Mouse (Mus musculus) cerebellum, postnatal 36 days (tissue): ENCODE measurements at regions not wholly inside any gene's neighbourhood (a gene's known extent, or its start where the extent isn't known, plus 50 kb on each side); places are given as distances from the start of the nearest gene placed in this dataset.

Experiments used
- DNase-seq, 2 experiments: peaks; one replicate each; pipeline ENCODE4 v3.0.0; 2021 to 2022; ENCODE audit warnings: mixed read lengths in 2 of 2

- DNase-seq: no peak
Measured at GRCm38 (mm10) chr4:80131623-80132301, 702.2 kb upstream of the Tyrp1 start.

- DNase-seq: peak; percentile 39 to 52
Measured at GRCm38 (mm10) chr4:80140261-80140660, 693.7 kb upstream of the Tyrp1 start.

GRCm38 (mm10) chr4:80159842-80160241 lies 674.1 kb upstream of the Tyrp1 start:
- no peak for DNase-seq

GRCm38 (mm10) chr4:80173229-80173628 lies 660.7 kb upstream of the Tyrp1 start:
- DNase-seq: no peak

GRCm38 (mm10) chr4:80202223-80202622 lies 631.7 kb upstream of the Tyrp1 start:
- DNase-seq: no peak

GRCm38 (mm10) chr4:80203916-80204315 lies 630.0 kb upstream of the Tyrp1 start:
- DNase-seq: peak; percentile 20 to 26

GRCm38 (mm10) chr4:80204374-80204773 lies 629.5 kb upstream of the Tyrp1 start:
- DNase-seq: no peak
